Mouse (Mus musculus): ENCODE results near the gene Asz1. TPM values are rescaled to one million over a fixed set of nuclear protein-coding genes. Genes with fewer than 3 reads are reported as not detected.

Gene Asz1
- total and polyA plus RNA-seq, 3 experiments = not detected

Other genes with a start within 250 kb of the Asz1 start
- gene Wnt2, start 78.5 kb downstream of the Asz1 start, total RNA-seq (2012; rRNA removed) = not detected in 2 replicates
- not detected for gene Wnt2, start 78.5 kb downstream of the Asz1 start, polyA plus RNA-seq (2012; ENCODE audit: insufficient read depth in 1 of 2, insufficient read length in 2 of 2, low read depth in 1 of 2, low replicate concordance in 2 of 2, missing spikeins in 1 of 2)
- not detected in 2 replicates for gene Cftr, start 61.6 kb upstream of the Asz1 start, total RNA-seq (2012; rRNA removed)
- not detected for gene Cftr, start 61.6 kb upstream of the Asz1 start, polyA plus RNA-seq (2012; ENCODE audit: insufficient read depth in 1 of 2, insufficient read length in 2 of 2, low read depth in 1 of 2, low replicate concordance in 2 of 2, missing spikeins in 1 of 2)

Data from MEL (cell line).